17 mouse cellular contexts compared by ENCODE assay signal in the genomic region with DNA sequence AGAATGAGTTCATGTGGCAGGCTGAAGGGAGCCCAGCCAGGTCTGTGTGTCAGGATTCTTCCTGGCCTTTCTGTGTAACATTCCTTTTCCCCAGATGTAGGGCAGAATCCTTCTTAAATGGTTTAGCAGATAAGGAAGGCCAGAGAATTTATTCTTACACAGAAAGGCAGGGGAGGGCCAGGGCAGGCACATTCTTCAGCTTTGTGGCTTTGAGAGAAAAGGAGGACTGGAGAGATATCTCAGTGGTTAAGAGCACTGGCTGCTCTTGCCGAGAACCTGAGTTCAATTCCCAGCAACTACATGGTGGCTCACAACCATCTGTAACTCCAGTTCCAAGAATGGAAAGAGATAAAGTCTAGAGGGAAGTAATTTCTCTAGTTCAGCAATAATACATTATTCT.
"Had no signal": no experiment of that assay in that cellular context is flagged by ENCODE, and none has a peak within 500 bp of the region (broad histone marks: within the 10 kb centered on the region; RNA-seq: fewer than 3 reads in every experiment).

No protein-coding gene starts in this region.

- H3K4me2 ChIP-seq: limb, embryonic 13.5 days; liver, embryonic 12.5 days; liver, embryonic 15.5 days; midbrain, embryonic 11.5 days had no signal

- H3K9ac ChIP-seq: limb, embryonic 13.5 days; liver, embryonic 12.5 days; liver, embryonic 15.5 days had no signal

- H3K9me3 ChIP-seq: limb, embryonic 13.5 days; liver, embryonic 12.5 days; liver, embryonic 15.5 days; megakaryocyte, embryonic 14.5 days had no signal

- H3K36me3 ChIP-seq: limb, embryonic 13.5 days; liver, embryonic 12.5 days; liver, embryonic 15.5 days had no signal

- H3K27ac ChIP-seq: kidney, postnatal 0 days; limb, embryonic 13.5 days; liver, embryonic 12.5 days; liver, embryonic 15.5 days had no signal

- DNase-seq: kidney, adult 18-20 months; kidney, adult 9 months; kidney, postnatal 25 days; left cerebral cortex, postnatal 4 days; liver; lung, adult 2 months; lung, postnatal 14 days; lung, postnatal 4 days; midbrain, embryonic 14.5 days; thymus, adult 18-20 months; thymus, postnatal 36 days had no signal

- ATAC-seq: liver, embryonic 12.5 days had no signal

- H3K4me3 ChIP-seq: limb, embryonic 13.5 days; liver, embryonic 12.5 days; liver, embryonic 15.5 days; megakaryocyte, embryonic 14.5 days had no signal

- H3K27me3 ChIP-seq: limb, embryonic 13.5 days; liver, embryonic 12.5 days; liver, embryonic 15.5 days; megakaryocyte, embryonic 14.5 days had no signal

- H3K4me1 ChIP-seq: liver, embryonic 15.5 days had no signal
